Mouse (Mus musculus): ENCODE measurements at regions not wholly inside any gene's neighbourhood (a gene's known extent, or its start where the extent isn't known, plus 50 kb on each side); places are given as distances from the start of the nearest gene placed in this dataset.

DNA sequence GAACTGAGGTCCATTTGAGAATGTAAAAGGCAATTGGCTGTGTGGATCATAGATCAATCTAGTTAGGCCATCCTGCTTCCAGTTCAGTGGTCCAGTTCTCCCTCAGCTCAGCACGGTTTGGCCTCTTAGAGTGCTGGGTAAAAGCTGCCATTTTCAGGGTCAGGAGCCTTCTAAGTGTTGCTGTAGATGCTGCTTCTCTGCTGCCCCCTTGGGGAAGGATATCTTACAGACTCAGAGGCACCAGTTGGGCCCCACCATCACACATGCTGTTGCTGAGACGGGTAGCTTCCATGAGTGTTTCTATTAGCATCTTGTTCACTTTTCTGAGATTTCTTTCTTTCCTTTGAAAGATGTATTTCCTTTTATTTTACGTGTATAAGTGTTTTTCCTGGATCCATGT is 132.1 kb upstream of the Podxl start:
- ATAC-seq (ENCODE audit: low FRiP score) (no peak), DNase-seq (ENCODE audit: low spot score) (no peak)
- Histone ChIP-seq H3K4me2 (ENCODE audit: low read depth, low read length, poor library complexity, severe bottlenecking) (no peak overlapping the region), H3K4me3 (ENCODE audit: low read depth, low read length) (no peak overlapping the region), H3K9me3 (ENCODE audit: low read length) (no peaks in the 10 kb centered on the region), H3K27me3 (ENCODE audit: insufficient read depth, low read length) (no peaks in the 10 kb centered on the region), H3K36me3 (ENCODE audit: insufficient read depth, low read length) (no peaks in the 10 kb centered on the region), H3K27ac (ENCODE audit: low read depth, low read length) (no peak overlapping the region), H3K4me1 (ENCODE audit: insufficient read depth, low read length) (no peaks in the 10 kb centered on the region), H3K9ac (replicated peaks; ENCODE audit: low read length, poor library complexity, severe bottlenecking) (no peak overlapping the region)
- 74% methylated on average over 3 of the region's 3 CpGs for WGBS
- no peak for TF ChIP-seq CTCF (IDR thresholded peaks at IDR 0.05)

DNA sequence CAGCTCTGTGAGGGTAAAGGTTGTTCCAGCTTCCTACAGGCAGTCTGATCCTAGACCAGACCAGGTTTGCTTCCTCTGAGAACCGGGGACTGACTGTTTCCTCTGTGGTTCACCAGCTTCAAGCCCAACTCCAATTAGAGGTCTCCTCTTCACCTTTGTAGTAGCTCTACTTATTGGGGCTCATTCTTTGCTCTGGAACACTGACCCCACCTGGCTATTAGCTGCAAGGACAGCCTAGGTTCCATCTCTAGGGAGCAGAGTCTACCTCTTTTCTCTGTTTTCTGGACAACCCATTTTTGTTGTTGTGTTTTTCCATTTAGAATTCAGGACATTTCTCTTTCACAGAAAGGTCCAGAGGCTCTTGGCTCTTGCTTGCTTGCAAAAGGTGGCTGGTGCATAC is 129.3 kb upstream of the Podxl start:
- H3K36me3 ChIP-seq (ENCODE audit: insufficient read depth, low read length): no peaks in the 10 kb centered on the region
- H3K4me3 ChIP-seq (ENCODE audit: low read depth, low read length): no peak overlapping the region
- no peak for ATAC-seq (ENCODE audit: low FRiP score)
- peak; percentile 48 for TF ChIP-seq CTCF (IDR thresholded peaks at IDR 0.05)
- H3K4me1 ChIP-seq (ENCODE audit: insufficient read depth, low read length): no peaks in the 10 kb centered on the region
- no peak overlapping the region for H3K27ac ChIP-seq (ENCODE audit: low read depth, low read length)
- no peak for DNase-seq (ENCODE audit: low spot score)
- H3K27me3 ChIP-seq (ENCODE audit: insufficient read depth, low read length): no peaks in the 10 kb centered on the region
- H3K9me3 ChIP-seq (ENCODE audit: low read length): no peaks in the 10 kb centered on the region
- H3K9ac ChIP-seq (replicated peaks; ENCODE audit: low read length, poor library complexity, severe bottlenecking): no peak overlapping the region
- H3K4me2 ChIP-seq (ENCODE audit: low read depth, low read length, poor library complexity, severe bottlenecking): no peak overlapping the region
- 82% methylated on average over 1 of the region's 1 CpGs for WGBS

DNA sequence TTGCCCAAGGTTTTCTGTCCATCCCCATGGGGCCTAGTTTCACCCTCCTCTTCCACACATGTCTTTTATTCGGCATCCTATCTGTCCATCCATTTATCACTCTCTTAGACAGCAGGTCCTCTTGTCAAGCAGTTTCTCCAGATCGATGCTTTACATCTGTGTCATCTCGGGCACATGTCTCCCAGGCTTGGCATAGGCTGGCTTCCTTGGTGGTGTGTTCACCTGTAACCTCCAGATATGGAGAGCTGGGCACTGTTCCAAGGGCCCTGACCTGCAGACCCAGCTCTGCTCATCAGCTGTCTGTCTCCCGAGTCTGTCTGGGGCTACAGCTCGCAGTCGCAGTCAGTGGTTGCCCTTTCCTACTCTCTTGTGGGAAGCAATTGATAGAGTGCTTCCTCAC is 128.2 kb upstream of the Podxl start:
- 84% methylated on average over 6 of the region's 6 CpGs for WGBS
- DNase-seq (ENCODE audit: low spot score) (no peak), ATAC-seq (ENCODE audit: low FRiP score) (no peak)
- no peak overlapping the region for H3K9ac ChIP-seq (replicated peaks; ENCODE audit: low read length, poor library complexity, severe bottlenecking)
- no peaks in the 10 kb centered on the region for H3K36me3 ChIP-seq (ENCODE audit: insufficient read depth, low read length)
- no peaks in the 10 kb centered on the region for H3K27me3 ChIP-seq (ENCODE audit: insufficient read depth, low read length)
- TF ChIP-seq CTCF (IDR thresholded peaks at IDR 0.05): no peak
- H3K27ac ChIP-seq (ENCODE audit: low read depth, low read length): no peak overlapping the region
- no peak overlapping the region for H3K4me3 ChIP-seq (ENCODE audit: low read depth, low read length)
- H3K4me1 ChIP-seq (ENCODE audit: insufficient read depth, low read length): no peaks in the 10 kb centered on the region
- no peak overlapping the region for H3K4me2 ChIP-seq (ENCODE audit: low read depth, low read length, poor library complexity, severe bottlenecking)
- no peaks in the 10 kb centered on the region for H3K9me3 ChIP-seq (ENCODE audit: low read length)

DNA sequence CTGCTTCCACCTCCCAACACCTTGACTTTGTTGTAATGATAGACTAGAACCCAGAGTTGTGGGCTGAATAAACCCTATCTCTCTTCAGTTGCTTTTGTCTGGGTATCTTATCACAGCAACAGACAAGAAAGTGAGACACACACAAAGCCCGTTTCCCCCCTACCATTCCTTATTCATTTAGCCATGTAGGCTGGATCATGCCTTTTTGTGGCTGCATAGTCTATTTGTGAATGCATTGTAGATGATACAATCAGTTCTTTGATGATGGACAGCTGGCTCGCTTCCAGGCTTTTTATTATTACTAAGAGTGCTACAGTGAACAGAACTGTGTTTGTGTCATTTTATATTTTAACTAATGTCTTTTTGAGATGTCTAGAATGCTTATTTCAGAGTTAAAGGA is 116.3 kb upstream of the Podxl start:
- no peak overlapping the region for H3K9ac ChIP-seq (replicated peaks; ENCODE audit: low read length, poor library complexity, severe bottlenecking)
- DNase-seq (ENCODE audit: low spot score) (peak; percentile 37), ATAC-seq (ENCODE audit: low FRiP score) (no peak)
- no peaks in the 10 kb centered on the region for H3K27me3 ChIP-seq (ENCODE audit: insufficient read depth, low read length)
- 48% methylated on average over 2 of the region's 2 CpGs for WGBS
- no peak for TF ChIP-seq CTCF (IDR thresholded peaks at IDR 0.05)
- no peak overlapping the region for H3K27ac ChIP-seq (ENCODE audit: low read depth, low read length)
- no peak overlapping the region for H3K4me3 ChIP-seq (ENCODE audit: low read depth, low read length)
- no peaks in the 10 kb centered on the region for H3K9me3 ChIP-seq (ENCODE audit: low read length)
- no peaks in the 10 kb centered on the region for H3K36me3 ChIP-seq (ENCODE audit: insufficient read depth, low read length)
- H3K4me2 ChIP-seq (ENCODE audit: low read depth, low read length, poor library complexity, severe bottlenecking): no peak overlapping the region
- no peaks in the 10 kb centered on the region for H3K4me1 ChIP-seq (ENCODE audit: insufficient read depth, low read length)

DNA sequence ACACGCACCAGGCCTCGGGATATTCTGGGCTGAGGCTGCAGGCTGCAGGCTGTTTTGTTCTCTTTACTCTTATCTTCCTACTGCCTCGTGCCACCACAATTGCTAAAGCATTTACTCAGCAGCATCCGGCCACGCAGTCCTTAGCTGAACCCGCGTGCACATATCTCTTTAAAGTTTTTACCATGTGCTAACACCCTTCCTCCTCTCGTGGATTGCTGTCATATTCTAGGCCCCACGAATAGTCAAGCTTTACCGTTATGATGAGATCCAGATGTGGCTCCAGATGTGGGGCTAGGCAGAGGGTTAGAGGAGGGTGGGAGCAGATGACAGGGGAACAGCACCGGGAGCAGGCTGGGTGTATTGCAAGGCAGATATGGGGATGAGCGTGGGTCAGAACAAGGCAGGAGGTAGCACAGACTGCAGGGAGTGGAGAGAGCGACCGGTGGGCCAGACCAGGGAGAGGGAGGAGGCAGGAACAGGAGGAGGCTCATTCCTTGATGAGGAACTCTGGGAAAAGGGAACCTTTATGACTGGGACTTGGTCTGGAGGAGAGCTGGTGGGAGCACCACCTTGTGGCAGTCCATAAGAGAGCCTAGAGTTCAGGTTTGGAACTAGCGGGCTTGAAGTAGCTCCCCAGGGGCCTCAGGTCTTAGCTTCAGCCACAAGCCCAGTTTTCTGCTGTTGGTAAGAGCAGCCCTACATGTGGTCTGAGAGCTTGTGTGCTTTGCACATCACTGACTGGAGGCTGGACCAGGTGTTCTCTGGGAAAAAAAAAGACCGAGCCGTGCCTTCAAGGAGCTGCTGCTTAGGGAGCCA is 102.1 kb upstream of the Podxl start:
- Histone ChIP-seq H3K4me3 (ENCODE audit: low read depth, low read length) (no peak overlapping the region), H3K4me2 (ENCODE audit: low read depth, low read length, poor library complexity, severe bottlenecking) (no peak overlapping the region), H3K27me3 (ENCODE audit: insufficient read depth, low read length) (no peaks in the 10 kb centered on the region), H3K27ac (ENCODE audit: low read depth, low read length) (no peak overlapping the region), H3K9ac (replicated peaks; ENCODE audit: low read length, poor library complexity, severe bottlenecking) (no peak overlapping the region), H3K9me3 (ENCODE audit: low read length) (no peaks in the 10 kb centered on the region), H3K4me1 (ENCODE audit: insufficient read depth, low read length) (no peaks in the 10 kb centered on the region), H3K36me3 (ENCODE audit: insufficient read depth, low read length) (no peaks in the 10 kb centered on the region)
- 71% methylated on average over 17 of the region's 17 CpGs for WGBS
- DNase-seq (ENCODE audit: low spot score) (no peak), ATAC-seq (ENCODE audit: low FRiP score) (no peak)
- peak; percentile 45 for TF ChIP-seq CTCF (IDR thresholded peaks at IDR 0.05)

DNA sequence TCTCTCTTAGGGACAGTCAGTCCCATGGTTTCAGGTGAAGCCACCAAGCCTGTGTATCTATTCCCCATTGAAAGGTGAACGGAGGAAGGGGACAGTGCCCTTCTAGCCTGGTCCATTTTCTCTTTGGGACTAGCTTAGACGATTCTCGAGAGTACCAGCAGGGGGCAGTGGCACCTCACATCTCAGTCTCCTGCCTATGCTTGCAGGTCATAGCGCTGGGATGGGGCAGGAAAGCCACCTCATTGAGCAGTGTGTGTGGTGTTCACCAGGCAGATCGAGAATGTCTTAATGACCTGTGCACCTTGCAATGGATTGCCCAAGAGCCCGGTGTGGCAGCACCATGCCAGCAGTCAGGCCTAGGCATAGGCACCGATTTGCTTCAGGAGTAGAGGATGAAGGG is 100.7 kb upstream of the Podxl start:
- no peaks in the 10 kb centered on the region for H3K9me3 ChIP-seq (ENCODE audit: low read length)
- ATAC-seq (ENCODE audit: low FRiP score): peak; percentile 65; the same call in 1 of the 2 replicates

More for the DNA sequence above, 100.7 kb upstream of the Podxl start:
- Histone ChIP-seq H3K27me3 (ENCODE audit: insufficient read depth, low read length) (no peaks in the 10 kb centered on the region), H3K9ac (replicated peaks; ENCODE audit: low read length, poor library complexity, severe bottlenecking) (no peak overlapping the region), H3K4me2 (ENCODE audit: low read depth, low read length, poor library complexity, severe bottlenecking) (no peak overlapping the region), H3K36me3 (ENCODE audit: insufficient read depth, low read length) (no peaks in the 10 kb centered on the region), H3K27ac (ENCODE audit: low read depth, low read length) (no peak overlapping the region), H3K4me3 (ENCODE audit: low read depth, low read length) (no peak overlapping the region), H3K4me1 (ENCODE audit: insufficient read depth, low read length) (no peaks in the 10 kb centered on the region)
- TF ChIP-seq CTCF (IDR thresholded peaks at IDR 0.05): peak; percentile 99
- DNase-seq (ENCODE audit: low spot score): peak; percentile 87
- WGBS: 19% methylated on average over 7 of the region's 7 CpGs

All from midbrain, postnatal 0 days (tissue).